Mouse (Mus musculus): ENCODE measurements at regions not wholly inside any gene's neighbourhood (a gene's known extent, or its start where the extent isn't known, plus 50 kb on each side); places are given as distances from the start of the nearest gene placed in this dataset.
"Not testable (repeated sequence)": the region's sequence is repeated elsewhere in the genome, so short reads cannot be mapped to it uniquely, and the experiment has no call there.

GRCm38 (mm10) chr7:122881890-122882500 is 83.5 kb upstream of the Rbbp6 start:
- TF ChIP-seq EP300, CTCF (IDR thresholded peaks at IDR 0.05; ENCODE audit: low read depth): not testable (repeated sequence)

All from liver, embryonic 14.5 days (tissue).